Mouse (Mus musculus) MEL-GATA-1-ER (cell line): ENCODE data around the gene Ccdc170.

Source experiments
- DNase-seq: peaks from one replicate; pipeline ENCODE4 v3.0.0-alpha.2; 2012; ENCODE audit warnings: low read depth; ENCODE audit errors: extremely low read depth

Gene Ccdc170

DNA sequence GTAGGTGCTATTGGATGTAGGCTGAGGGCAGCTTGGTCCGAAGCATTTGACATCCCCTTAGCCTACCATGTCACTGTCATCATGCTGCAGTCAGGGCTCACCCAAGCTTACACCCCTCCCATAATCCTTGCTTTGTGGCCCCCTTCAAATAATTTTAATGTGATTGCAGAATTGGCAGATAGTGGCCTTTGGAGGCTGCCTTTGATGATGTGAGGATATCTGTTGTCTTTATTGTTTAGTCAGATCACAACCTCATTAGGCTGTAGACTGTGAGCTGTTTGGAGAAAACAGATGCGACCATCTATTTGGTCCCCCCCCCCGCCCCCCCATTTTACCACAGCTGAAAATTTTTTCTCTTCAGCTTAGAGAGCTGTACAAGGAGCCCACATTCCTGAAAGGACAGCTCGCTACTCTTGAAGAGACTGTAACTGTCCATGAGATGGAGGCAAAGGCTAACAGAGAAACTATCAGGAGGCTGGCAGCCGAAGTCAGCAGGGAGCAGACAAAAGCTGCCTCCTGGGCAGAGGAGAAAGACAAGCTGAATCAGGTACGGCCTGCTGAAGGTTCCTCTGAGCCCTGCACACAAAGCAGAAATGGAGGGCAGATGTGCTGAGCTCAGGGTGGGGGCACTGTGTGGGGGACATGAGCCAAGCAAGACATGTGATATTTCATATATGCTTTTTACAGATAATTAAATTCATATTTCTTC, 38.2 kb downstream of the Ccdc170 start:
- DNase-seq = no peak

DNA sequence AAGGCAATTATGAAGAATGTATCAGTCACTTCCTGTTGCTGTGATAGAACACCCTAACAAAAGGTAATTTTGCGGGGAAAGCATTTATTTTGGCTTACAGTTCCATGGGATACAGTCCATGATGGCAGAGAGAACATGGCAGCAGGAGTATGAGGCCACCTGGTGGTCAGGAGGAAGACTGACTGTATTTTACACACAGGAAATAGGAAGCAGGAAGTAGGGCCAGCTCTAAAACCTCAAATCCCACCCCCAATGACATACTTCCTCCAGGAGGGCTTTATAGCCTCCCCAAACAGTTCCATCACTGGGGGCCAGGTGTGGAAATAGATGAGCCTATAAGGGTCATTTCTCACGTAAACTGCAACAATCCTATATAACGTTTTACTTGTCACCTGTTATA, 39.8 kb downstream of the Ccdc170 start:
- DNase-seq = no peak

DNA sequence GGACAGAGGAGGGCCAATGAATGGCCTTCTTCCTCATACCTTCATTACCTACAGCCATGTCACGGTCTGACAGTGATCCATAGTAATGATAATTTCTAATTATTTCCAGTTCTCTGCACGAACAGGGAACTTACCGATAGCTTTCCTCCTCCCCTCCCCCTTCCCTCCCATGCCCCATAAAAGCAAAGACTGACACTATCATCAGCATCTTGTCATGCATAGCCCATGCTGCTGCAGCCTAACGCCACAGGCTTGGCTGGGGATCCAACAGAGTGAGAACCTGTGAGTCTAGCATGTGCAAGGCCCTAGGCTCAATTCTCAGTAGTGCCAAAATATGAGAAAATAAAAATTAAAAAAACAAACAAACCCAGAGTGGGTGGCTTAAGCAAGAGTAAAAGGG, 40.8 kb downstream of the Ccdc170 start:
- DNase-seq = no peak

DNA sequence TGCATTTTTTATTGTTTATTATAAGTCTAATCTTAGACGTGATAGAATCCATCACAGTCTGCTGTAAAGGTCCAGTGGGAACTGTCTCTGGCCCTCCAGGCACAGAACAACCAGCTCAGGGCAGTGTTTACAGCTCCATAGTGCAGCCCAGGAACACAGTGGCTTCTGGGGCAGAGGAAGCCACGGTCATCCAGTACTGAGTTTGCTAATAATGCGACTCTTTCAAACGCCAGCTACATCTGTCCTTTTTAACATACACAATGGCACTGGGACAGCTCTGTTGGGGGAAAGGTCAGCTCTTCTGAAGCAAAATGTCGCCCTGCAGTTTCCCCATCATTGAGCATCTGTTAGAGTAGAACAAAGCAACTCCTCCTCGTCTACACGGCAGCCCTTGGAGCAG, 45.7 kb downstream of the Ccdc170 start:
- no peak for DNase-seq

DNA sequence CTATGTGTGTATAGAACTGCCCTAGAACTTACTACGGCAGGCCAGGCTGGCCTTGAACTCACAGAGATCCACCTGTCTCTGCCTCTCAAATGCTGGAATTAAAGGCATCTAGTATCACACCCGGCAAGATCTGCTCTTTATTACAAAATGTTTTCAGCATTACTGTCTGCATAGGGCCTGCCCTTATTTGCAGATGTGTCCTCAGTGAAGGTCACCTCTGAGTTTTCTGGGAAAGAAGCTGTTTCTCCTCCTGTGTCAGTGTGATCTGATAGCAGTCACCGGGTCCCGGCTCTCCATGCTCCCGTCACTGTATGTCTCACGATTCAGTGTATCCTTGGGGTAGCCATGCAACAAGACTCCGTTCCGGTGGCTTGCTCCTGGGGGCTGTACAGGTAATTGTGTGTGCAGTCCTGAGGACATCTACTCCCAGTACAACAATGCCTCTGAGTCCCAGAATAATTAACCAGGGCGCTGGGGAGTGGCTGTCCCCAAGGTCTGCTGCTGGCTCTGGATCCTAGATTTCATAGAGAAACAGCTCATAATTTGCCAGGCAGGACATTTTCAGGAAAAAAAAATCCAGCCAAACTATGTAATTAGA, 48.4 kb downstream of the Ccdc170 start:
- no peak for DNase-seq

DNA sequence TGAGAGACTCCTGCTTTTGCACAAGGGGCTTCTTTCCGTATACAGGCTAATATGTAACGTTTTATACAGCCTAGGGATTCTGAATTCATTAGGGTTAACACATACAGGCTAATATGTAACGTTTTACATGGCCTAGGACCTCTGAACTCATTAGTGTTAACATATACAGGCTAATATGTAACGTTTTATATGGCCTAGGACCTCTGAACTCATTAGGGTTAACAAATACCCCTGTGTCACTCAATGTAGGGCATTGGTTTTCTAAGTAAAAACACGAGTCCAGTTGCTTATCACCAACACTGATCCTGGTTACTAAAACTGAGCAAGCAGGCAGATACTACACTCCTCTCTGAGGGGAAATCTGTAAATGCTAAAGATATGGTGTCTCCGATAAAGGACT, 49.6 kb downstream of the Ccdc170 start:
- DNase-seq = no peak

DNA sequence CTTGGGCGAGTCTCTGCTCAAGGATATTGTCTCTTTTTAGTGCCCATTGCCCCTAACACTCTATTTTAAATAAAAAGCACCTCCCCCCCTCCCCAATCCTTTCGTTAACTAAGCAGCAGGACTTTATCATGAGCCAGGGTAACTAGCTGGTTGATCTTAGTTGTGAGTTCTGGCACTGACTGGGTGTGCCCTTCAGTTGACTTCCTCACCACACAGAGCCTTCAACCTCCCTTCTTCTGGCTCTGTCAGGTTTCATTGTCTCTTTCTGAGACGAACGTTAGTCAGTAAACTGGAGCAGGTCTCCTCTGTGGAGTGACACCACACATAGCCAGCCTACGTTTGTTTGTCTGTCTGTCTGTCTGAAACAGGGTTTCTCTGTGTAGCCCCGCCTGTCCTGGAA, 50.4 kb downstream of the Ccdc170 start:
- no peak for DNase-seq

DNA sequence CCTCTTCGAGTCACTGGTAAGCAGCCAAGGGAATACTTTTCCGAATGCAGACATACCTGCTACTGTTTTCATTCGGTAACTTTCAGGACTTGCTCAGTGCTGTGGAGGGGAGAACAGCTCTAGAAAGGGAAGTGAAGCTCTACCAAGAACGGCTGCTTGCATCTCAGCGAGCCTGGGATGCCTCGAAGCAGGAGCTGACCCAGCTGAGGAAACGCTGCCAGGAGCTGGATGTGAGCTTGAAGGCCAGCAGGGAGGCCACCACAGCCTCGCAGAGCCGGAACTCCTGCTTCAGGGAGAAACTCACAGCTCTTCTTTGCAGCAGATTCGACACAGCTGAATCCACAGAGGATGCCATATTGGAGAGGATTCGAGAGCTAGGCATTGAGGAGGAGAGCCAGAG, 51.6 kb downstream of the Ccdc170 start:
- no peak for DNase-seq

DNA sequence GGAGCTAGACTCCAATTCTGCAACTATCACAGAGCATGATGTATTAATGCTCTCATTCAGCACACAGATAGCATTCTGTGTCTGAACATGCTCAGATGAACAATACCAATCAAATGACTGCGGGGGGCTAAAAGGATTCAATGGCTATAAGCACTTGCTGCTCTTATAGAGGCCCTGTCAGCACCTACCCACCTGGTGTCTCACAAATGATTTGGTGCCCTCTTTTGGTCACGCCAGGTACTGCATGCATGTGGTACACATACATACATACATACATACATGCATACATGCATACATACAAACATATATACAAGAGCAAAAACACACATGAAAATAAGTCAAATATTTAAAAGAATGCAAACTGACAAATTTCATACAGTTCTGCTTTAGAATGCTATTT, 63.2 kb downstream of the Ccdc170 start:
- peak; percentile 7 for DNase-seq

DNA sequence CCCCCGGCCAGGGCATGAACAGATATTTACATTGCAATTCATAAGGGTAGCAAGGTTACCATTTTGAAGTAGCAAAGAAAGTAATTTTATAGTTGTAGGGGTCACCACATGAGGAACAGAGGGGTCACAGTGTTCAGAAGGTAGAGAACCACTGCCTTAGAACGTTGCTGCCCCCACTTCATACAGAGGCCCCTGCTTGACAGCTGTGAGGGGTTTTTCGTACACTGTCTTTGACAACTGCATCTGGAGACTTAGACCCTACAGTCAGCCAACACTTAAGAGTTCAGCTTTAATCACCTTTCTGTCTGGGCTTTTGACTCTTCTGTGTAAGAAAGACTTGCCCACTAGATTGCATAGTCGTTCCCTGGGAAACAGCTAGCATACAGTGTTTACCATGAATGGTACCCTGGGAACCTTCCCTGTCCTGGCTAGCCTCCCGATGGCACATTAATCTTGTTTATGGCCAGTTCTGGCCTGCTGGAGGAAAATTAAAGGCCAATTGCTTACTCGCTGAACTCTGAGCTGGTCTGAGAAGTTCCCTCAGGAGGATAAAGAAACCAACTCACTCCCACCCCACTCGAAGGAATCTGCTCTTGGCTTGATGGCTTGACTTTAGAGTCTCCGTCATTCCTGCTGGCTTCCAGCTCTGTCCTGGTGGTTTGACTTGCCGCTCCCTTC, 71.3 kb downstream of the Ccdc170 start:
- no peak for DNase-seq

DNA sequence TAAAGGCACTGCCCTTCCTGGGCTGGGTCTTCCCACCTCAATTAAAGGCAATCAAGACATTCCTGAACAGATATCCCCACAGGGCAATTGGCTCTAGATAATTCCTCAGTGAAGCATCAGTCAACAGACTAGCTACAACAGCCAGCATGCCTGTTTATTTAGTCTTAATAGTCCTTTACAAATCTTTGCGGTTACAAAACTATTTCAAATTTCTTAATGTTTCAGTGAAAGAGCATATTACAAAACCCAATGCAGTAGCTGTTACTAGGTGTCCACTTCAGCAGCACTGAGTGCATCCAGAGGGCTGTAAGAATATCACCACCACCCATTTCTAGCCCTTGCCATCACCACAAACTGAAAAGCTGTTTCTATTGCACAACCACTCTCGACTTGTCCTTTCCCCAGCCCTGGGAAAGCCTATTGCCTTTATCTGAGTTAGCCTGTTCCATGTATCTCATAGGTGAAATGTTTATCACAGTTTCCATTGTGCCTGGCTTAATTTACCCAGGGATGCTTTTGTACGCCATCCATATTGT, 74.6 kb downstream of the Ccdc170 start:
- DNase-seq = no peak

DNA sequence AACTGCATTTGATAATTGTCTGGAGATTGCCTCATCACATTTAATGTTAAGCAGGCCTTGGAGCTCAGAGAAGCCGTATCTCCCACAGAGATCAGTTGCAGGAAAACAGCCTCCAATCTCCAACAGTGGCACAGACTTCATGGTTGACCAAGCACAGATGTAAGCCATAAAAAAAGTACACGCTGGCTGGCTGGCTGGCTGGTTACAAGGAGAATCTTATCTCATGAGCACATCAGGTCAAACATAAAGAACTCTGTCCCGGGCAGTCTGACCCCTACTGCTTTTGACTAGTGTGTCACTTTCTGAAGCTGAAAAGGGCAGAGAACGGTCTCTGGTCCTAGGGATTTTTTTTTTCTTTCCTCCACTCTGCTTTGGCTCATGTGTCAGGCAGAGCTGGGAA, 76.8 kb downstream of the Ccdc170 start:
- no peak for DNase-seq

DNA sequence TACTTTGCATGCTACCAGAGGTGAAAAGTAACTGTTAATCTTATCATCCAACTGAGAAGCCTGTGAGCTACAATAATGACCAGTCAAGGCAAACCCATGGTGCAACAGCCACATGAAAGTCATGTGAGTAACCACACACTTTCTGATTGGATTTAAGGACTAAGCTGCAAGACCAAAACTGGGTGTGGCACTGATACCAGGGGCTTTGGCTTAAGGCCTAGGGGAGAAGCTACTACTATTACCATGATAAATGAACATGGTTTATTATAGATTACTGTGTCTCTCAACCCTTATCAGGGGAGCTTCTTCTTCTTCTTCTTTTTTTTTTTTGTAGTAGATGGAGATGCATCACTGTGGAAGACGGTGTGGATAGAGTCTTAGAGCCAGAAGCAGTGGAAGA, 82.8 kb downstream of the Ccdc170 start:
- peak; percentile 56 for DNase-seq

DNA sequence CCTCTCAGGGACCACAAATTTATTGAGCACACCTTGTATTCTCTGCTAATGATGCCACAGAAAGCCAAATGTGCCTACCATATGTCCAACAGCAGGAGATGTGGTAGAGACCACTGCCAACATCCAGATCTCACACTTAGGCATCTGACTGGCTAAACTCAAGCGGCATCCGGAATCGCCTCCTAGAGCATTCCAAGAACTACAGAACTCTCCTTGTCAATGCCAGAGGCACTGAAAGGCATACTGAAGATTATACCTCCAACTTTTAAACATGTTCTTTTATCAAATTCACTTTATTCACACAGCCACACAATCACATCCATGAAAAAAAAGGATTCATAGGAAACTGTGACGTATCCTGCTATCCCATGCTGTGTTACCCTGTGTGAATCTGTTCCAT, 88.5 kb downstream of the Ccdc170 start:
- no peak for DNase-seq

DNA sequence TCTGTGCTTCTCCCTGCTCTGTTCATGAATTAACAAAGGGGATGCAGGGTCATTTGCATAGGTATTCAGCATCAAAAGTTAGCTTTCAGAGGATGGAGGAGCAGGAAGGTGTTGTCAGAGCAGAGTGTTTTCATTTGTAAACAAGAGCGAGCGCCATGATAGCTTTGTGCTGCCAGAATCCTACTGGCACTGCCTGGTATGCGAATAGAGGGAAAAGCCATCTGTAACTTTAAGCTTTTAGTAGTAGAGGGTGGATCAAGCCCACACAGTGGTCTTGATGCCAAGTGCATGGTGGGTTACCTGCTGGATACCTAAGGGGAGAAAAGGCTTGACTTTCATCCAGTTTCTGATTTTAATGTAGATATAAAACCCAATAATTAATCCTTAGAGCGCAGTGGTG, 89.0 kb downstream of the Ccdc170 start:
- no peak for DNase-seq

DNA sequence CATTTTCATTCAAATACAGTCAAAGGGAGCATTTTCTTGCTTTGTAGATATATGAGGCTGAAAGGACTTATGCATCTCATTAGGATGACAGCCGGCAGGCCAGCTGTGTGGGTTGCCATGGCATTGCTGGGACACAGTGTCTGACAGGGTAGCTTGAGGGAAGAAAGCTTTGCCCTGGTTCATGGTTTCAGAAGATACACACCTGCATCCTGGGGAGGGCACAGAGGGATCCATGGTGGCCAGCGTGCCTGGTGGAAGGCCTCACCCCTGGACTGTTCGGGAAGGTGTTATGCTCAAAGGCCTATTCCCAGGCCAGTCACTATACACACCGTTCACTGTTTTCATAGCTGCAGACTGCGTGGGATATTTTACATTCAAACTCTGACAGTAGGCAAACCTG, 99.6 kb downstream of the Ccdc170 start:
- no peak for DNase-seq

DNA sequence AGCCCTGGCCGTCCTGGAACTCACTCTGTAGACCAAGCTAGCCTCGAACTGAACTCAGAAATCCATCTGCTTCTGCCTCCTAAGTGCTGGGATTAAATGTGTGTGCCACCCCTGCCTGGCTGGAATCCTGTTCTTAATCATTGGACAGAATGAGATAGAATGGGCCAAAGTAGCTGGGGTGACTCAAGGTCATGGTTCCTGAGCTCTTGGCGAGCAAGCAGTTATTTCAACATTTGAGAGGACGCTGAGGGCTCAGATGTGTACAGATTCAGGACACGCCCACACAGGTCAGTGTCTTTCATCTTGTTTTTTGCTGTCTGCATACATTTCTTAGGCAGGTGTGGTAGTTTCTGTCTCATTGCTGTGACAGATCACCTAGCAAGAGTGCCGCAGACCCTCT, 104.4 kb downstream of the Ccdc170 start:
- DNase-seq = no peak

DNA sequence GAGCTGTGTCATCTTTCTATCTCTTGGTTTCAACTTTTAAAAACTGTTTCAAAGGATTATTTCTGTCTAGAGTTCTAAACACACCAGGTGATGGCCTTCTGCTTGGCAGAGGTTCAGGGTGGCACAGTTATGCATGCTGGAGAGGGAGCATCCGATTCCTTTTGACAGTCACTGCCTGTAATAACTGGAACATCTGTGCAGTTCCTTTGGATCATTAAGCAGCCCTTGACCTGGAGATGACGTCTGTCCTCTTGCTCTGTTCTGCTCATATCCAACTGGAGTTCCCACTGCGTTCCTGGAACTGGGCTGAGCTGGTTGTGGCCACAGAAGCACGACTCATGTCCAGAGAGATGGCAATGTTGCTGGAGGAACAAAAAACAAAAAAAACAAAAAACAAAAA, 107.3 kb downstream of the Ccdc170 start:
- DNase-seq = no peak

DNA sequence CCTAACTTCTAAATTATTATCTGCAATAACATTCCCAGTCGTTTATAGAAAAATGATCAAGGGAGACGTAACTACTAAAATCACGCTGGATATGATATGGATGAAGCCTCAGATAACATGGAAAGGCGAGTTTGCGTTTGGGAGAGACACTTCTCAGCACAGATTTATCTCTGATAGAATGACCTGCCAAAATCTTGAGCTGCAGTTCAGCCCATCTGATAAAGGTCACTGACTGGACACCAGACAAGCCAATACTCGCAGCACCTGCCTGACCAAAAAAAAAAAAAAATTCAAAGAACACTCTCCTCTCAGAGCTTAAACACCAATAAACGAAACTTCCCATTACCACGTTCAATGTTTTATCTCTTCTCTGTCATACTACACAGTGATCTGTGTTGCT, 108.7 kb downstream of the Ccdc170 start:
- no peak for DNase-seq

DNA sequence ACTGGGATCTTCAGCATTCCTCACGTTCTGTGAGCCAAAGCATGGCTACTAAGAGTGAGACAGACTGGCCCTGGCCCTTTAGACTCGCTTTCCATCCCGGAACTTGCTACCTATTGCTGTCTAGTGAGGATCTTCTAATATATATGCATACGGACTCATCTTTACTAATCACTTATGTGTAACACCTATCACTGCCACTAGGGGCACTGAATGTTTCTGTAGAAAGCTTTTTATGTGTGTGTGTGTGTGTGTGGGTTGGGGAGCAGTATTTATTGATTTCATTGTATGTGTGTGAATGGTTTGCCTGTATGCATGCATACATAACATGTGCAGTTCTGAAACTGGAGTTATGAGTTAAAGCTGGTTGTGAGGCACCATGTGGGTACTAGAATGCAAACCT, 111.5 kb downstream of the Ccdc170 start:
- no peak for DNase-seq

DNA sequence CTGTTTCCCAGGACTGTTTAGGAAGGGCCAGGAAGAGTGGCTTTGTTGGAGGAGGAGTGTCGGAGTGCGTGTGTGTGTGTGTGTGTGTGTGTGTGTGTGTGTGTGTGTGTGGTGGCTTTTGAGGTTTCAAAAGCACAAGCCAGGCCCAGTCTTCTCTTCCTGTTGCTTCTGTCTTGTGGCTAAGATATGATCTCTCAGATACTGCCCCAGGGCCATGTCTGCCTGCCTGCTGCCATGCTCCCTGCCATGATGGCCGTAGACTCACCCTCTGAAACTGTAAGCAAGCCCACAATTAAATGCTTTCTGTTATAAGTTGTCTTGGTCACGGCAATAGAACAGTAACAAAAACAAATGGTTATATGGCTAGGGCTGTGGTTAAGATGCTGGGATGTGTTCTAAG, 114.9 kb downstream of the Ccdc170 start:
- DNase-seq = no peak

DNA sequence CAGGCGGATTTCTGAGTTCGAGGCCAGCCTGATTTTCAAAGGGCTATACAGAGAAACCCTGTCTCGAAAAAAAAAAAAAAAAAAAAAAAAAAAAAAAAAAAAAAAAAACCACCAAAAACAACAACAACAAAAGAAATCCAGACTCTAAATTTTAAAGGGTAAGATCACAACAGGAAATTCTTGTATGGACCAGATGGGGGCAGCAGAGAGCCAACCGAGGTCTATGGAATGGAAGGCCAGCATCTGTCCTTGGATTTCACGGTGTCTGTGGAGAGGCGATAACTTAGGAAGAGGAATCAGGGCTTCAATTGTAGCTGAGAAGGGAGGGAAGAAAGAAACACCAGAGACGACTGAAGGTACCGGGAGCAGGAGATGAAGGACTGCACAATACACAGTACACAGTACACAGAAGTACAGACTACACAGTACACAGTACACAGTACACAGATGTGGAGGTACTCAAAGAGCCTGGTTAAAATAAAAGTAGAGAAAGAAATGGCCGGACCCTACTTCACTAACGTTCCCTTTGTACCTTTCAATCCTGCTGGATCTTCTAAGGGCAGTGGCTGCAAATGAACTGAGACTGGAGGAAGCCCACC, 116.0 kb downstream of the Ccdc170 start:
- no peak for DNase-seq
